Mouse (Mus musculus) thymus, postnatal 4 days (tissue): Measurements from ENCODE around the gene Erc2.

Source experiments
- DNase-seq: peaks from one replicate; pipeline ENCODE4 v3.0.0; 2021

The Erc2 gene

GRCm38 (mm10) chr14:28470212-28470611, 848.0 kb downstream of the Erc2 start:
- no peak for DNase-seq

DNA sequence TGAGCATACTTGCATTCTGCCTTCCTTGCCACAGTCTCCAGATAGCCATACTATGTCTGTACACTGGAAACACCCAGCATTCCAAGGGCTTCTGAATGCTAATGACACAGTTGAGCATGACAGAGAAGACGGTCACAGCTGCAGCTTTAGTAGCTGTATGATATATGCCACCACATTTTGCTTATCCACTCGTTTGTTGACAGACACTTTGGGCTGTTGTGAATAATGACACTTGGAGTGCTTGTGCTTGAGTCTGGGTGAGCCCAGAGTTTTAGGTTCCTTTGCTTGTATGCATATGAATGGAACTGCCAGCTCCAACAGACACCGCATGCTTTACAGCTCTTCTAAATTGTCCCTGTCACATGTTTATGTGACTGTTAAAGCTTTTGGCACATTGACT, 852.8 kb downstream of the Erc2 start:
- DNase-seq = no peak

DNA sequence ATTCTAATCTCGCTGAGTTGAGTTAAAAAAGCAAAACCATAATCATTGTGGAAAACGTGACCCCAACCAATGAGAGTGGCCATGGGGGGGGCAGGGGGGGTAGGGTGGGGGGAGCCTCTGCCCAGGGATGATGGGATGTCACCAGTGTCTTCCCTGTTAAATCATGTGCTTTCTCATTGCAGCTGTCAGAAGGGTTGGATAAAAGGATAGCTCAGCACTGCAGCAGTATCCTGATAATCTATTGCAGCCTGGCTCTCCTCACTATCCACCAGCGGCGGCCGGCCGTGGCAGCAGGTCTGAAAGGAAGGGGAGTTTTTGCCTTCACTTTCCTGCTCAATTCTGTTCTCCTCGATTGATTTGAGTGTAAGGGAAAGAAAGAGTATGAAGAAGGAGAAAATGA, 853.2 kb downstream of the Erc2 start:
- DNase-seq = no peak

DNA sequence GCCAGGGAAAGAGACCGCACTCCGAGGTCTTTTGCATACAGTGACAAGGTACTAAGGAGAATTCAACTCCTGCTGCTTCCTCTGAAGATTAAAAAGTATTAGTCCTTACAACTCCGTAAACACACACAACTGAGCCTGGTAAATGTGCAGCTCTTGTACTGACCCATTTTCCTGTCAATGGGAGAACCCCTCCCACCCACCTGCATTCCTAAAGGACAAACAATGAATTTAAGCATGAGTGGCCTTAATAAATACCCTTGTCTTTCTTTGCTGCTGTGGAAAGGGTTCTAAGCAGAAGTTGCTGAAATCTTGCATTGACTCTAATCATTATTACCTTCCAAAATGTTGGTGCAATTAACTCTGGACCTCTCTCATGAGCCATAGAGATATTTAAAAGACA, 854.5 kb downstream of the Erc2 start:
- DNase-seq = no peak

- DNase-seq = no peak
Measured at GRCm38 (mm10) chr14:28480866-28481265, 858.6 kb downstream of the Erc2 start.

GRCm38 (mm10) chr14:28493806-28494205, 871.6 kb downstream of the Erc2 start:
- DNase-seq = no peak

- no peak for DNase-seq
Measured at GRCm38 (mm10) chr14:28494273-28494672, 872.0 kb downstream of the Erc2 start.

DNA sequence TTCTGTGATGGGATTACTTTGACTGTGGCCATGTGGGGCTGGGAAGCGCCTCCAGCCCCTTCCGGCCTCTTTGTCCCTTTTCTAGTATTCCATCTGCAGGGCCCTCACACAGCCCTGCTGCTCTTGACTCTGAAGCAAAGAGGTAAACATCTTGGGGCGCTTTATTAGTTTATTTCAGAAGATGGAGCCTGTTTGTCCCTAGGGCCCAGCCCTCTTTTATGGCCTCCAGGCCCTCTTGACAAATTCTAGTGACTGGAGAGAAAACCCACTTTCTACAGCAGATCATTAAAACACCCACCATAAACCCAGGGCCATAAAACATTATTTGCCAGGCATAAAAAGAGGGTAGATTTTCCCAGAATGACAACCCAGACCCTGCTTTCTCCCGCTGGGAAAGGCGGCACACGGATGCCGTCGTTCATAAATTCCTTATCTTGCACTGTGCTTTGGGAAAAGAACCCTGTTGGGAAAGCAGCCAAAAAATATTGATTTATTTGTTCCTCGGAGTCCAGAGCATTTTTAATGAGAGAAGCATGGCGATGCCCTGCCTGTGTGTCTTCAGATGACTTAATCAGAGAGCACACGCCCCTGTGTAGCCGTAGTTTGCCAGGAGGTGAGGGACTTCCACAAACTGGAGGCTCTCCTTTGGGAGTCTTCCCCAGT, 879.1 kb downstream of the Erc2 start:
- no peak for DNase-seq

GRCm38 (mm10) chr14:28503276-28503675, 881.0 kb downstream of the Erc2 start:
- DNase-seq = no peak

GRCm38 (mm10) chr14:28504101-28505050, 882.1 kb downstream of the Erc2 start, which contains the start of gene Wnt5a:
Gene Wnt5a, plus strand, starts transcription at chr14:28504750.
- no peak for DNase-seq

- no peak for DNase-seq
Measured at GRCm38 (mm10) chr14:28505051-28505585, 882.9 kb downstream of the Erc2 start.

DNA sequence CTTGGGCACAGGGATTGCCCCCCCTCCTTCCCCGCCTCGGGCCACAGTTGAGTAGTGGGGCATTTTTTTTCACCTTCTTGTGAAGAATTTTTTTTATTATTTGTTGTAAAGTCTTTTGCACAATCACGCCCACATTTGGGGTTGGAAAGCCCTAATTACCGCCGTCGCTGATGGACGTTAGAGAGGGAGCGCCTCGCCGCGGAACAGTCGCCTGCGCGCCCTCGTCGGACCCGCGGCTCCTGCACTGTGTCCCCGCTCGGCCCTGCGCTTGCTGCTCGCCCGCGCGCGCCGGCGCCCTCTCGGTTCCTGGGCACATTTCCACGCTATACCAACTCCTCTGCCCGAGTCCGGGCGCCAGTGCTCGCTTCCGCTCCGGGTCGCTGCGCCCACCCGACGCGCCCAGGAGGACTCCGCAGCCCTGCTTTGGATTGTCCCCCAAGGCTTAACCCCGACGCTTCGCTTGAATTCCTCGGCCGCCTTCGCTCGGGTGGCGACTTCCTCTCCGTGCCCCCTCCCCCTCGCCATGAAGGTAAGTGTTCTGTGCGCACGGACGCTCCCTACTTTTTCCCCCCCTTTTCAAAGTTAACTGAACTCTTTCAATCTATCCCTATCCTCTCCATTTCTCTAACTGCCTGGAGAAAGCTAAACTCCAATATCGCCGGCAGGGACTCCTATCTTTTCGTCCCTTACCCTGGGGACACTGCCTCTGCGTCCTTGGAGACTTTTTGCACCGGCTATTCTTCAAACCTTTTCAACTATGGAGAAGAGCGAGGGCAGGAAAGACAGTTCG, 883.6 kb downstream of the Erc2 start:
- DNase-seq = no peak

- no peak for DNase-seq
Measured at GRCm38 (mm10) chr14:28506376-28506831, 884.2 kb downstream of the Erc2 start.

DNA sequence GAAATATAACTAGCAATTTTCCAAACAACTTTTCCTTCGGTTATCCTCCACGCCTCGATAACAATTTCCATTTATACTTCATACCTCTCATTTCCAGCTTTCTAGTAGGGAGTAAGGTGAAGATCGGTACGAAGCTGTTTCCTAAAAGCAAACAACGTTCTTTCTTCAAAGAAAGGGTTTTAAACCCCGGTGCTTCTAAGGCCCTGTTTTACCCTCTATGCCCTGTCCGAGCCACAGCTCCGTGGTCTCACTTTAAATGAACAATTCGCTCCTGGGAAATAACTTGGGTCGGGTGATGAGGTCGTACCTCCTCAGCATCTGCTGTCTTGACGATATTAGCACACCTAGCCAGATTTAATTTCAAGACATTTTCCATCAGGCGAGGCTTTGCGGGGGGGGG, 884.8 kb downstream of the Erc2 start:
- no peak for DNase-seq

DNA sequence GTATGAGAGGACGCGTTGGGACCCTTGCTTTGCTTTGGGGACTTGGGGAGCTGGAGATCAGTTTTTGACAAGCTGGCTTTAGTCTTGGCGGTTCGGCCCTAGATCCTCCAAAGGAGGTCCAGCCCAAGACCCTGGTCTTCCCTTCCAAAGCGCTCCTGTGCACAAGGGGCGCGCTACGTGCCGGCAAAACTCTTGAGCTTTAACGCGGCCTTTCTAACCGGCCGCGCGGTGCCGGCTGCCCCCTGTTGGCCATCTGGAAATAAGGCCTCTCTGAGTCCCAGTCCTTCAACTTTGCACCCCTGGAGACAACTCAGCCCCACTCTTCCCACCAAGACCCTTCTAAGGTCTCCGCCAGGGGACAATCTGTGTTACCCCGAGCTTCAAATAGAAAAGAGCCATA, 885.2 kb downstream of the Erc2 start:
- DNase-seq = peak; percentile 31

DNA sequence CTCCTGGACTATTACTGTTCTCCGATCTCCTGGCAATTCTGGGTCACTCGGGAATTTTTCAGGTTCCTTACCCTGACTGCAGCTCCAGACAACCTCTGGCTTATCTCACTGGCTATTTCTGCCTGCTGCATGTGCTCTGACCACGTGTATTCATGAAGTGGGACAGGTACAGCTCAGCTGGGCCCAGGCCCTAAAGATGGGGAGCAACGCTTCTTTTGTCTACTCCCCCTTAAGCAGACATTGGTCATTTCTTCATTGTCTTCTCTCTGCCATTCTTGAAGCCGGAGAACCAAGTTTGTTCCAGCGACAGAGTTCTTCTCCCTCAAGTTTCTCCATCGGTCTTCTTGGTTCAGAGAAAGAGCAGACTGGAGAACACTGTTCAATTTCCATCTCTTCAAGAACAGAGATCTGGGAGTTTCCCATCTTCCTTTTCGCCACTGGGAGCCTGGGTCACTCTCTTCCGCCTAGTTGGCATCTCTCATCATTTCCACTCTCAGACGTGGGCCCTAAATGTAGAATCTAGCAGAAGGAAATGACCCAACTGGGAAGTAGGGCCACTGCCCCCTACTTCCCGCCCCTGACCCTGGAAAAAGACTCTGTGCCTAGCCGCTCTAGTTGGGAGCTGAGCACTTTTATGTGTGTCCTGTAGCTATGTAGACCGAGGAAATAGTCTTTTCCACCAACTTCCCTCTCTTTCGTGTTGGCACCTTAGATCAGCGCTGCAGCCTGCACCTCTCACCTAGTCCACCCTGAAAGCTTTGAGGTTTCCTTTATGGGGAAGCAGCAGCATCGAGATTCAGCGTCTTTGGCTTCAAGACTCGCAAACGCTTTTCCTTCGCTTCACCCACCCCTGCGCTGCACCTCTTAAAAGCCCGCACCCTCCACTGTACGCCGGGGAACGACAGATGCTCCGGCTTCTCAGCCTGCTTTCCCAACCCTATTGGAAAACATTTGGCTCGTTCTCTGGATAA, 886.3 kb downstream of the Erc2 start:
- no peak for DNase-seq

DNA sequence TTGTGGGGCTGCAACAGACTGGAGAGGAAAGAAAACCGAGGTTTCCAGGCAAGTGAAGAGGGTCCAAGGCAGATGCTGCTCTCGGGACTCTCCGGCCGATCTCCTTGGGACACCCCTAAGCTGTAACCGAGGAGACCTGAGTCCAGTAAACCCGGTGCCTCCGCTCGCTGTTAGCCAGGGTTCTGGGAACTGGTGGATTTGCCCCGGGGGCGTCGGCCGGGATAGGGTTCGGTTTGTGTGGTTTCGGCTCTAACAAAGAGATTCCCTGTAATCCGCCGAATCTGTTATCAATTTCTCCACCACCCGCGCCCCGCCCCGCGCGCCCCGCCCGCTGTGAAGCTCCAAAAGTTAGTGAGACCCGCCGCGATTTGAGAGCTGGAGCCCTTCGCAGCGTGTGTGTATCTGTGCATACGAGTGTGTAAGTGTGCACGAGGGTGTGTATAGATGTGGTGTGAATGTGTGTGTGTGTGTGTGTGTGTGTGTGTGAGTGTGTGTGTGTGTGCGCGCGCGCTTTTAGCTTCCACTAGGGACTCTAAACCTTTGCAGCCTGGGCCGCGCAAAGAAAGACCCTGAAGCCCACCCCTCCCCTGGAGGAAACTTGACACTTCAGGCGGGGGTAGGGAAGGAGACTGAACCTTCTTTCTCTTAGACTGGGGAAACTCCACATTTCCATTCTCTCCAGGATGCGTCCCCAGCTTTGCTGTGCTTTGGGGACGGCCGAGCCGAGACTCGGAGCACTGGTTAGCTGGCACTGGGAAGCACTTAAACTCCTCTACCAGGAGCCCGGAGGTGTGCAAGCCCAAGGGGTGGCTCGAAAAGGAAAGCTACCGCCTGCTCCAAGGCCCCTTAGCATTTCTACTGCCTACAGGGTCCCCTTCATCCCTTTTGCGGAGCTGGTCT, 887.5 kb downstream of the Erc2 start:
- DNase-seq = no peak

GRCm38 (mm10) chr14:28510341-28511028, 888.3 kb downstream of the Erc2 start:
- no peak for DNase-seq

DNA sequence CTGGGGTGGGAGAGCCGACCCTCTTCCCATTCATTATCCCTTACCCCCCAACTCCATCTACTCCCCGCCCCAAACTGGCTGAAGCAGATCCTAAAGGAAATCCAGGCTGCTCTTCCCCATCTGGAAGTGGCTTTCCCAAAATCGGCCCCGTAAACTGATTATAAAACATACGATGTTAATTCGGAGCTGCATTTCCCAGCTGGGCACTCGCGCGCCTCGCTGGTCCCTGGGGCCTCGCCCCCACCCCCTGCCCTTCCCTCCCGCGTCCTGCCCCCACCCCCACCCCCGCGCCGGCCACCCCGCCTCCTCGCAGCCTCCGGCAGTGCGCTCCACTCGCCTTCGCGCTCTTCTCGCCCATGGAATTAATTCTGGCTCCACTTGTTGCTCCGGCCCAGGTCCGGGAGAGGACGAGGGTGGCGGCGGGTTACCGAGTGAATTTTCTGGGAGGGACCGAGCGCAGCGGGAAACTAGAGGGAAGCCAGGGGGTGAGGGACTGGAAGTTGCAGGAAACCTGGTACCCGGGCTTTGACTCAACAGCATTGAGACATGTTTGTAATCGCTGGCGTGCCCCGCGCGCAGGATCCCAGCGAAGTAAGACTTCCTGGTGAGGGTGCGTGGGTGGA, 888.9 kb downstream of the Erc2 start:
- DNase-seq = no peak
